Mouse (Mus musculus) thymus, postnatal 14 days (tissue): Measurements from ENCODE around the gene Mab21l2.

Experiments used
- DNase-seq: peaks from one replicate; pipeline ENCODE4 v3.0.0; 2021

The Mab21l2 gene

GRCm38 (mm10) chr3:86548091-86549015, at the start of gene Mab21l2:
Mab21l2 (minus strand) TSS chr3:86548629.
- peak; percentile 12 for DNase-seq

- no peak for DNase-seq
These were observed 26.9 kb upstream of the Mab21l2 start for GRCm38 (mm10) chr3:86575312-86575711.

- DNase-seq, result no peak
These were observed 24.3 kb upstream of the Mab21l2 start for GRCm38 (mm10) chr3:86572519-86573244.

- DNase-seq, result no peak
These were observed 23.1 kb upstream of the Mab21l2 start for GRCm38 (mm10) chr3:86571518-86571917.

- DNase-seq, result no peak
These were observed 18.9 kb upstream of the Mab21l2 start for GRCm38 (mm10) chr3:86567312-86567711.

GRCm38 (mm10) chr3:86561396-86561795, 13.0 kb upstream of the Mab21l2 start:
- DNase-seq, result no peak

GRCm38 (mm10) chr3:86561023-86561344, 12.6 kb upstream of the Mab21l2 start:
- no peak for DNase-seq

GRCm38 (mm10) chr3:86560281-86561022, 12.0 kb upstream of the Mab21l2 start:
- no peak for DNase-seq

GRCm38 (mm10) chr3:86559635-86560034, 11.2 kb upstream of the Mab21l2 start:
- DNase-seq, result no peak

GRCm38 (mm10) chr3:86558976-86559375, 10.5 kb upstream of the Mab21l2 start:
- DNase-seq, result no peak

GRCm38 (mm10) chr3:86552170-86552569, 3.7 kb upstream of the Mab21l2 start:
- DNase-seq, result no peak

- no peak for DNase-seq
These were observed 2.7 kb upstream of the Mab21l2 start for GRCm38 (mm10) chr3:86551011-86551728.

- DNase-seq, result no peak
These were observed 2.0 kb upstream of the Mab21l2 start for GRCm38 (mm10) chr3:86550301-86551010.

GRCm38 (mm10) chr3:86547251-86547791, 1.1 kb downstream of the Mab21l2 start:
- peak; percentile 22 for DNase-seq

GRCm38 (mm10) chr3:86546471-86547250, 1.8 kb downstream of the Mab21l2 start:
- peak; percentile 47 for DNase-seq

- DNase-seq, result no peak
These were observed 2.5 kb downstream of the Mab21l2 start for GRCm38 (mm10) chr3:86545945-86546344.

- no peak for DNase-seq
These were observed 3.6 kb downstream of the Mab21l2 start for GRCm38 (mm10) chr3:86544785-86545184.

GRCm38 (mm10) chr3:86541863-86542397, 6.5 kb downstream of the Mab21l2 start:
- DNase-seq, result no peak

- DNase-seq, result no peak
These were observed 7.3 kb downstream of the Mab21l2 start for GRCm38 (mm10) chr3:86541074-86541614.

GRCm38 (mm10) chr3:86539555-86540168, 8.8 kb downstream of the Mab21l2 start:
- no peak for DNase-seq
